Mouse (Mus musculus): ENCODE measurements at regions not wholly inside any gene's neighbourhood (a gene's known extent, or its start where the extent isn't known, plus 50 kb on each side); places are given as distances from the start of the nearest gene placed in this dataset.

- ATAC-seq (replicated peaks; ENCODE audit: low FRiP score, low TSS enrichment, poor library complexity, severe bottlenecking): no peak
Observed at GRCm38 (mm10) chr6:51381465-51381864, 51.0 kb upstream of the Nfe2l3 start.

All from megakaryocyte-erythroid progenitor cell, adult 5-6 weeks (primary cell).